Mouse (Mus musculus) C2C12 (cell line): Measurements from ENCODE around the gene Lca5.

Source experiments
- CEBPB ChIP-seq: IDR thresholded peaks from one replicate; pipeline ENCODE4 v1.6.1; 2011; ENCODE audit warnings: low read depth, mild to moderate bottlenecking, control low read depth, moderate library complexity
- CTCF ChIP-seq: IDR thresholded peaks from one replicate; pipeline ENCODE4 v1.5.1; 2011; ENCODE audit not compliant: control insufficient read depth, insufficient read depth, insufficient read length
- FOSL1 ChIP-seq: IDR thresholded peaks from one replicate; pipeline ENCODE4 v1.8.0; 2011; ENCODE audit warnings: mild to moderate bottlenecking, low read length; ENCODE audit not compliant: poor library complexity, insufficient read depth, severe bottlenecking
- MAX ChIP-seq: IDR thresholded peaks from one replicate; pipeline ENCODE4 v1.6.1; 2011; ENCODE audit warnings: mild to moderate bottlenecking, control low read depth
- MYOD1 ChIP-seq: IDR thresholded peaks from one replicate; pipeline ENCODE4 v1.6.1; 2011; ENCODE audit warnings: low read depth; ENCODE audit not compliant: control insufficient read depth, insufficient read length
- MYOG ChIP-seq: IDR thresholded peaks from one replicate; pipeline ENCODE4 v1.6.1; 2011; ENCODE audit not compliant: control insufficient read depth, insufficient read length; ENCODE audit errors: extremely low read depth
- USF1 ChIP-seq: IDR thresholded peaks from one replicate; pipeline ENCODE4 v1.6.1; 2011; ENCODE audit warnings: low read depth, mild to moderate bottlenecking, control low read depth, moderate library complexity

DNA sequence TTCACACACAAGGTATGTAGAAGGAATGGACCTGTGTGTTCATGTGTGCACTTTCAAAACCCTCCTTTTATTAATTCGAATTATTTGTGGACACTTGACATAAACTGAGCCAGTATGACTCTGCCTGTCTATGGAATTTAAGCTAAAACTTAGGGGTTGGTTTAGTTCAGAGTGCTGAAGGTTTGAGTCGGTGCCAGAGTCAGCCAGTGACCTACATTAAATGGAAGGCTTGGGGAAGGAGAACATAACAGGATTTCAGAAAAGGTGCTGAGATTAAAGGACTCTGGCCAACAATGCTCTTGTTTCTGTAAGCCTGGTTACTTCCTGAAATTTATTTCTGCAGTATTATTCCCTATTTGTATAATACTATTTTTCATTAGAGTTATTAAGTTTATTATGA is 28.9 kb upstream of the Lca5 start:
- TF ChIP-seq CTCF: no peak
- no peak for TF ChIP-seq USF1
- TF ChIP-seq MAX: no peak
- no peak for TF ChIP-seq MYOD1
- TF ChIP-seq MYOG: no peak
- no peak for TF ChIP-seq FOSL1
- no peak for TF ChIP-seq CEBPB
